Mouse (Mus musculus): ENCODE data around the gene Cdc42ep4.

Gene Cdc42ep4

GRCm38 (mm10) chr11:113749749-113750351 lies 1.8 kb downstream of the Cdc42ep4 start:
- DNase-seq (ENCODE audit: low spot score): no peak

- DNase-seq (ENCODE audit: low spot score): peak; percentile 31
Measured at GRCm38 (mm10) chr11:113748797-113749521, 2.7 kb downstream of the Cdc42ep4 start.

GRCm38 (mm10) chr11:113747725-113748380 lies 3.8 kb downstream of the Cdc42ep4 start:
- DNase-seq (ENCODE audit: low spot score): no peak

- DNase-seq (ENCODE audit: low spot score): no peak
Measured at GRCm38 (mm10) chr11:113747056-113747455, 4.6 kb downstream of the Cdc42ep4 start.

- DNase-seq (ENCODE audit: low spot score): no peak
Measured at GRCm38 (mm10) chr11:113745961-113746360, 5.7 kb downstream of the Cdc42ep4 start.

- DNase-seq (ENCODE audit: low spot score): no peak
Measured at GRCm38 (mm10) chr11:113742998-113743397, 8.7 kb downstream of the Cdc42ep4 start.

- no peak for DNase-seq (ENCODE audit: low spot score)
Measured at GRCm38 (mm10) chr11:113740100-113740499, 11.6 kb downstream of the Cdc42ep4 start.

- DNase-seq (ENCODE audit: low spot score): no peak
Measured at GRCm38 (mm10) chr11:113739213-113739612, 12.5 kb downstream of the Cdc42ep4 start.

GRCm38 (mm10) chr11:113737912-113738311 lies 13.8 kb downstream of the Cdc42ep4 start:
- no peak for DNase-seq (ENCODE audit: low spot score)

- DNase-seq (ENCODE audit: low spot score): no peak
Measured at GRCm38 (mm10) chr11:113737553-113737854, 14.2 kb downstream of the Cdc42ep4 start.

GRCm38 (mm10) chr11:113736848-113737552 lies 14.7 kb downstream of the Cdc42ep4 start:
- no peak for DNase-seq (ENCODE audit: low spot score)

- DNase-seq (ENCODE audit: low spot score): no peak
Measured at GRCm38 (mm10) chr11:113735151-113735550, 16.5 kb downstream of the Cdc42ep4 start.

- no peak for DNase-seq (ENCODE audit: low spot score)
Measured at GRCm38 (mm10) chr11:113733631-113734364, 17.9 kb downstream of the Cdc42ep4 start.

- DNase-seq (ENCODE audit: low spot score): no peak
Measured at GRCm38 (mm10) chr11:113731945-113732612, 19.6 kb downstream of the Cdc42ep4 start.

- DNase-seq (ENCODE audit: low spot score): no peak
Measured at GRCm38 (mm10) chr11:113730879-113731278, 20.8 kb downstream of the Cdc42ep4 start.

- DNase-seq (ENCODE audit: low spot score): no peak
Measured at GRCm38 (mm10) chr11:113729917-113730316, 21.8 kb downstream of the Cdc42ep4 start.

- DNase-seq (ENCODE audit: low spot score): no peak
Measured at GRCm38 (mm10) chr11:113729239-113729638, 22.4 kb downstream of the Cdc42ep4 start.

GRCm38 (mm10) chr11:113727992-113728391 lies 23.7 kb downstream of the Cdc42ep4 start:
- no peak for DNase-seq (ENCODE audit: low spot score)

GRCm38 (mm10) chr11:113726994-113727888 lies 24.4 kb downstream of the Cdc42ep4 start:
- DNase-seq (ENCODE audit: low spot score): no peak
